Mouse (Mus musculus) liver, embryonic 14.5 days (tissue): ENCODE results near the gene A630089N07Rik.
"Not testable (repeated sequence)": the region's sequence is repeated elsewhere in the genome, so short reads cannot be mapped to it uniquely, and the experiment has no call there.

Source experiments
- CTCF ChIP-seq: IDR thresholded peaks from 2 replicates; pipeline ENCODE4 v1.5.1; 2016; ENCODE audit warnings: antibody characterized with exemption, low read depth, control low read depth
- EP300 ChIP-seq: IDR thresholded peaks from 2 replicates; pipeline ENCODE4 v1.6.1; 2016; ENCODE audit warnings: antibody characterized with exemption, low read depth

DNA sequence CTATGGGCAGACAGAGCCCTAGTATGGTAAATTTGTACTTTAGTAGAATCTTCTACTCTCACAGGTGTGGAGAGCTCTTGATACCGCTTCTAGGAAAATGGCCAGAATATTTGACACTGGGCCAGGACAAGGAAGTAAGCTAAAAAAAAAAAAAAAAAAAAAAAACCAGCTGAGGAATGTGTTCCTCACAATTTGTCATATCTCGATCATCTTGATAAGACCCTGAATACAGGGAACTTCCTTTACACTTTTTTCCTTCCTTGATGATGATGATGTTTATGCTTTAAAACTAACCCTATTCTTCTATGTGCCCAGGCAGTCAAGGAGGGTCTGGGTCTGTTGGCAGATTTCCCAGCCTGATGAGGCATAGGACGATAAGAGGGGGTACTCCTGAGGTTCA, 2.9 kb downstream of the A630089N07Rik start:
- not testable (repeated sequence) for TF ChIP-seq EP300, CTCF
